Comparison of ENCODE assay signal across 8 mouse cellular contexts in genomic region chr6:83441259-83442061, GRCm38 (mm10). TPM values are rescaled to one million over a fixed set of nuclear protein-coding genes. Genes with fewer than 3 reads are reported as not detected.
DNase-seq lines count a peak whose midpoint lies in the region; ATAC-seq and TF ChIP-seq lines count a peak whose summit lies in the region.

No protein-coding gene starts in this region.

- H3K27me3 ChIP-seq in Patski: no peaks in the 10 kb centered on the region
- H3K27me3 ChIP-seq in hindbrain, embryonic 11.5 days (ENCODE audit: control insufficient read depth, insufficient read depth, low read length): no peaks in the 10 kb centered on the region
- no peaks in the 10 kb centered on the region for H3K27me3 ChIP-seq in lung, postnatal 0 days (replicated peaks; ENCODE audit: insufficient read depth, low read length)
- no peaks in the 10 kb centered on the region for H3K27me3 ChIP-seq in thymus, adult 2 months (ENCODE audit: control insufficient read depth, insufficient read depth, low read length)

- TF ChIP-seq CTCF in Patski (IDR thresholded peaks at IDR 0.05): no peak
- TF ChIP-seq CTCF in lung, postnatal 0 days (IDR thresholded peaks at IDR 0.05): no peak; the same call in none of the 2 replicates
- TF ChIP-seq CTCF in thymus, adult 2 months (IDR thresholded peaks at IDR 0.05; ENCODE audit: borderline replicate concordance, control insufficient read depth, extremely low read depth, insufficient read depth, low read length, poor library complexity): peak; percentile 41; the same call in 1 of the 2 replicates

- peak overlapping the region; percentile 80 for H3K4me2 ChIP-seq in hindbrain, embryonic 11.5 days (replicated peaks; ENCODE audit: low read depth, low read length)
- H3K4me2 ChIP-seq in lung, postnatal 0 days (replicated peaks; ENCODE audit: low read depth, low read length): peak overlapping the region; percentile 77

- ATAC-seq in Patski: peak; percentile 80
- ATAC-seq in hindbrain, embryonic 11.5 days (ENCODE audit: low FRiP score): peak; percentile 88
- ATAC-seq in lung, postnatal 0 days: peak; percentile 94

- H3K9me3 ChIP-seq in hindbrain, embryonic 11.5 days (ENCODE audit: control insufficient read depth, low read length): no peaks in the 10 kb centered on the region
- H3K9me3 ChIP-seq in lung, postnatal 0 days (ENCODE audit: low read length): no peaks in the 10 kb centered on the region

- no peak for TF ChIP-seq EP300 in lung, postnatal 0 days (IDR thresholded peaks at IDR 0.05)

- in situ Hi-C loops in Patski (cut with MboI; ENCODE audit: low pct_unique_long_range_greater_than_20kb): no loop called here

- no peak for DNase-seq in Patski (ENCODE audit: low read depth, low spot score)
- DNase-seq in cerebellum, postnatal 14 days: peak; percentile 82 to 87
- peak; percentile 82 to 88 for DNase-seq in frontal cortex, postnatal 10 days (ENCODE audit: low spot score in 2 of 2)
- DNase-seq in hindbrain, embryonic 11.5 days (ENCODE audit: low spot score): peak; percentile 90
- DNase-seq in layer of hippocampus, postnatal 10 days (ENCODE audit: low spot score in 2 of 2): peak; percentile 79 to 89
- peak; percentile 96 for DNase-seq in lung, postnatal 0 days (ENCODE audit: low spot score)
- peak; percentile 82 for DNase-seq in ovary, postnatal 10 days (ENCODE audit: low spot score)
- DNase-seq in thymus, adult 2 months: peak; percentile 80

- CTCF ChIA-PET in Patski (lab: Charles Lee): interaction anchor here (1.2 to 1.6 kb wide), 2 partner anchors 13 to 68 kb away, joined by 3 to 4 read pairs; no protein-coding TSS in a partner anchor

- H3K27ac ChIP-seq in hindbrain, embryonic 11.5 days (ENCODE audit: low read depth, low read length): peak overlapping the region; percentile 97
- peak overlapping the region; percentile 94 for H3K27ac ChIP-seq in lung, postnatal 0 days (ENCODE audit: low read length)
- H3K27ac ChIP-seq in thymus, adult 2 months (ENCODE audit: control insufficient read depth, insufficient read depth, low read length): peak overlapping the region; percentile 30; the same call in 1 of the 2 replicates

- peak overlapping the region; percentile 93 for H3K9ac ChIP-seq in hindbrain, embryonic 11.5 days (ENCODE audit: low read depth, low read length)
- peak overlapping the region; percentile 69 for H3K9ac ChIP-seq in lung, postnatal 0 days (replicated peaks; ENCODE audit: low read depth)

- peaks cover 28% of the 10 kb centered on the region for H3K4me1 ChIP-seq in hindbrain, embryonic 11.5 days (replicated peaks; ENCODE audit: control insufficient read depth, insufficient read depth, low read length)
- peaks cover 44% of the 10 kb centered on the region for H3K4me1 ChIP-seq in lung, postnatal 0 days (ENCODE audit: insufficient read depth, low read depth, low read length)
- peaks cover 49% of the 10 kb centered on the region for H3K4me1 ChIP-seq in thymus, adult 2 months (replicated peaks; ENCODE audit: control insufficient read depth, insufficient read depth, low read length)

- H3K4me3 ChIP-seq in hindbrain, embryonic 11.5 days (ENCODE audit: low read depth, low read length): peak overlapping the region; percentile 78
- peak overlapping the region; percentile 68 for H3K4me3 ChIP-seq in lung, postnatal 0 days (ENCODE audit: low read depth, low read length)
- peak overlapping the region; percentile 66 for H3K4me3 ChIP-seq in thymus, adult 2 months (ENCODE audit: control insufficient read depth, insufficient read depth, low read length)

- POLR2A ChIA-PET in Patski (lab: Charles Lee): interaction anchor here (0.6 to 1.3 kb wide), 4 partner anchors 15 to 1948 kb away, joined by 3 to 5 read pairs (median 4); no protein-coding TSS in a partner anchor

- 0% methylated on average over 47 of the region's 48 CpGs for WGBS in hindbrain, embryonic 11.5 days
- WGBS in lung, postnatal 0 days: 3% methylated on average over 44 of the region's 48 CpGs
- WGBS in thymus, adult 2 months: 2% methylated on average over 48 of the region's 48 CpGs

- peak; percentile 54; the same call in 1 of the 2 replicates for TF ChIP-seq POLR2A in thymus, adult 2 months (IDR thresholded peaks at IDR 0.05; ENCODE audit: control insufficient read depth, extremely low read depth, insufficient read depth, low read length, poor library complexity)

- no peaks in the 10 kb centered on the region for H3K36me3 ChIP-seq in hindbrain, embryonic 11.5 days (ENCODE audit: control insufficient read depth, insufficient read depth, low read length)
- H3K36me3 ChIP-seq in lung, postnatal 0 days (ENCODE audit: insufficient read depth, low read length): 0 out of 2 replicates have a peak, but pooled peaks cover 3% of the 10 kb centered on the region
- H3K36me3 ChIP-seq in thymus, adult 2 months (ENCODE audit: control insufficient read depth, insufficient read depth, low read length): no peaks in the 10 kb centered on the region

RNA-seq across cellular contexts. Expression of gene Tet3, which starts 17.4 kb away (rescaled TPM):
- polyA plus RNA-seq in Patski (2021): 10.5 TPM
- polyA plus RNA-seq in hindbrain, embryonic 11.5 days (2014; fragmentation: Nextera tagmentation; extraction: Ambion mirVana): 45.3 and 55.6 TPM in 2 replicates
- 100 to 1,000 TPM; 102 TPM for total RNA-seq in layer of hippocampus, postnatal 10 days (2021)
- 30.0 and 30.5 TPM in 2 replicates for polyA plus RNA-seq in lung, postnatal 0 days (2015; fragmentation: Nextera tagmentation; extraction: Ambion mirVana)
- polyA plus RNA-seq in thymus, adult 2 months (2012; rRNA removed): 32.6 and 43.3 TPM in 2 replicates

Comparison
In these comparisons a context has a peak if more than half of its experiments do, and no peak if none do; other contexts are left out.
1. H3K27ac ChIP-seq: peak in every context shown above with its lines; median percentile 97 in hindbrain, embryonic 11.5 days; 94 in lung, postnatal 0 days; 30 in thymus, adult 2 months.